Mouse (Mus musculus): Measurements from ENCODE around the gene Gm28305.

- TF ChIP-seq EP300 (IDR thresholded peaks at IDR 0.05; ENCODE audit: low read depth) (no peak), CTCF (IDR thresholded peaks at IDR 0.05; ENCODE audit: low read depth) (no peak)
These were observed 10.6 kb downstream of the Gm28305 start for GRCm38 (mm10) chr9:104051028-104051427.
